Mouse (Mus musculus) kidney, adult 2 months (tissue): ENCODE results near the gene Glb1l.

Experiments used
- CTCF ChIP-seq: fragments of 200-500 bp; conservative IDR thresholded peaks from 2 replicates; pipeline ENCODE4 v1.5.1; 2011; ENCODE audit warnings: low read depth, mild to moderate bottlenecking, control low read depth, low read length, moderate library complexity, mixed read lengths; ENCODE audit not compliant: insufficient read depth, insufficient read length
- POLR2A ChIP-seq: fragments of 200-500 bp; IDR thresholded peaks from one replicate; pipeline ENCODE4 v1.6.1; 2011; ENCODE audit warnings: low read depth, low read length, control low read depth

GRCm38 (mm10) chr1:75158990-75159389, 51.6 kb downstream of the Glb1l start:
- no peak for TF ChIP-seq CTCF
- TF ChIP-seq POLR2A: no peak
